Mouse (Mus musculus): ENCODE measurements around the gene Rfc4. TPM values are rescaled to one million over a fixed set of nuclear protein-coding genes. Genes with fewer than 3 reads are reported as not detected.

Rfc4 gene
- total RNA-seq, 2 experiments from 2014 or later, result 3.3 to 4.2 TPM

- DNase-seq, result no peak
Observed at GRCm38 (mm10) chr16:23132336-23132735, 4.8 kb upstream of the Rfc4 start.

GRCm38 (mm10) chr16:23130303-23130702, 2.8 kb upstream of the Rfc4 start:
- DNase-seq, result no peak

GRCm38 (mm10) chr16:23127311-23127672, 245 bp downstream of the Rfc4 start:
- DNase-seq, result no peak

GRCm38 (mm10) chr16:23124398-23124797, 3.1 kb downstream of the Rfc4 start:
- no peak for DNase-seq

GRCm38 (mm10) chr16:23123104-23123503, 4.4 kb downstream of the Rfc4 start:
- no peak for DNase-seq

GRCm38 (mm10) chr16:23122446-23122845, 5.1 kb downstream of the Rfc4 start:
- DNase-seq, result no peak

GRCm38 (mm10) chr16:23117173-23117572, 10.4 kb downstream of the Rfc4 start:
- DNase-seq, result no peak

- no peak for DNase-seq
Observed at GRCm38 (mm10) chr16:23115486-23115885, 12.1 kb downstream of the Rfc4 start.

GRCm38 (mm10) chr16:23114339-23115171, 13.0 kb downstream of the Rfc4 start:
- DNase-seq, result no peak

- DNase-seq, result no peak
Observed at GRCm38 (mm10) chr16:23113903-23114302, 13.6 kb downstream of the Rfc4 start.

- no peak for DNase-seq
Observed at GRCm38 (mm10) chr16:23112861-23113435, 14.6 kb downstream of the Rfc4 start.

- DNase-seq, result no peak
Observed at GRCm38 (mm10) chr16:23112348-23112747, 15.2 kb downstream of the Rfc4 start.

GRCm38 (mm10) chr16:23109350-23110280, 17.9 kb downstream of the Rfc4 start:
- DNase-seq, result no peak

- no peak for DNase-seq
Observed at GRCm38 (mm10) chr16:23108943-23109342, 18.6 kb downstream of the Rfc4 start.

- DNase-seq, result peak; percentile 81 to 83
Observed at GRCm38 (mm10) chr16:23107946-23108759, 19.4 kb downstream of the Rfc4 start.

GRCm38 (mm10) chr16:23107231-23107942, 20.1 kb downstream of the Rfc4 start, which contains the start of gene Eif4a2:
Eif4a2 (plus strand) TSS chr16:23107444.
- peak; percentile 89 to 91 for DNase-seq

GRCm38 (mm10) chr16:23106121-23106520, 21.4 kb downstream of the Rfc4 start:
- DNase-seq, result no peak

GRCm38 (mm10) chr16:23103841-23104240, 23.7 kb downstream of the Rfc4 start:
- no peak for DNase-seq

- no peak for DNase-seq
Observed at GRCm38 (mm10) chr16:23103038-23103745, 24.3 kb downstream of the Rfc4 start.

- no peak for DNase-seq
Observed at GRCm38 (mm10) chr16:23102340-23103037, 25.0 kb downstream of the Rfc4 start.

All from layer of hippocampus, postnatal 36 days (tissue).